Mouse (Mus musculus): ENCODE results near the gene Cbx4.

DNA sequence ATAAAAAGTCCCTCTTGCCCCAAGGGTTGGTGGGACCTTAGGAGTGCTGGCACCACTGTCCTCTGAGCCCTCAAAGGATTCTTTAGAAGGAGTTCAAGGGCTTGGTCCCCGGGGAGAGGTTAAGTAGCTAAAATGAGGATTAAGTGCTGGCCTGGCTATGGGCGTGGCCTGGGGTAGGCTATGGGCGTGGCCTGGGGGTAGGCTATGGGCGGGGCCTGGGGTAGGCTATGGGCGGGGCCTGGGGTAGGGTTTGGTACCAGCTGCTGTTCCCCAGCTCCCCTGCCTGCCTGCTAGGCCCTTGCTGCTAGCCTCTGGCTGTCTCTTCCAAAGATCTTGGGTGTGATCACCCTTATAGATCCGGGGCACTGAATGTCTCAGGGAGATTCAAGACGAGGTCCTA, 25.3 kb upstream of the Cbx4 start:
- TF ChIP-seq CTCF (IDR thresholded peaks at IDR 0.05; ENCODE audit: extremely low read depth, insufficient read depth, insufficient read length, insufficient replicate concordance) = no peak
- no peak for TF ChIP-seq POLR2A (IDR thresholded peaks at IDR 0.05; ENCODE audit: low read depth, low read length)

Data from spleen, adult 2 months (tissue).